Mouse (Mus musculus): ENCODE measurements at regions not wholly inside any gene's neighbourhood (a gene's known extent, or its start where the extent isn't known, plus 50 kb on each side); places are given as distances from the start of the nearest gene placed in this dataset.

GRCm38 (mm10) chr3:158824643-158825042 is 262.6 kb upstream of the Lrrc7 start:
- DNase-seq (ENCODE audit: low read depth, low spot score), result peak; percentile 71

GRCm38 (mm10) chr3:158777661-158778060 is 215.6 kb upstream of the Lrrc7 start:
- no peak for DNase-seq (ENCODE audit: low read depth, low spot score)

All from brain, adult 2 months (tissue).